Mouse (Mus musculus): ENCODE measurements at regions not wholly inside any gene's neighbourhood (a gene's known extent, or its start where the extent isn't known, plus 50 kb on each side); places are given as distances from the start of the nearest gene placed in this dataset.

- no peaks in the 10 kb centered on the region for H3K36me3 ChIP-seq (ENCODE audit: insufficient read depth, low read length)
- peaks cover 6% of the 10 kb centered on the region; the same call in 1 of the 2 replicates for H3K27me3 ChIP-seq (ENCODE audit: insufficient read depth, low read length)
- no peak overlapping the region for H3K4me3 ChIP-seq (replicated peaks; ENCODE audit: low read length)
- TF ChIP-seq POU5F1 (IDR thresholded peaks at IDR 0.05; ENCODE audit: borderline replicate concordance, low read length) (no peak), NANOG (IDR thresholded peaks at IDR 0.05; ENCODE audit: borderline replicate concordance, low read length) (no peak), CTCF (conservative IDR thresholded peaks at IDR 0.05; ENCODE audit: low read length) (no peak)
- H3K4me1 ChIP-seq (replicated peaks; ENCODE audit: low read depth, low read length): 0 out of 2 replicates have a peak, but pooled peaks cover 5% of the 10 kb centered on the region
- no peaks in the 10 kb centered on the region for H3K9me3 ChIP-seq (ENCODE audit: low read length)
Measured at GRCm38 (mm10) chr5:105976076-105976475, 99.7 kb downstream of the Zfp326 start.

- H3K4me1 ChIP-seq (replicated peaks; ENCODE audit: low read depth, low read length): 0 out of 2 replicates have a peak, but pooled peaks cover 5% of the 10 kb centered on the region
Measured at GRCm38 (mm10) chr5:105975275-105976011, 99.1 kb downstream of the Zfp326 start.

GRCm38 (mm10) chr5:105974576-105975177 is 98.3 kb downstream of the Zfp326 start:
- Histone ChIP-seq H3K9me3 (ENCODE audit: low read length) (no peaks in the 10 kb centered on the region), H3K4me3 (replicated peaks; ENCODE audit: low read length) (no peak overlapping the region), H3K27me3 (ENCODE audit: insufficient read depth, low read length) (peaks cover 6% of the 10 kb centered on the region; the same call in 1 of the 2 replicates), H3K4me1 (replicated peaks; ENCODE audit: low read depth, low read length) (0 out of 2 replicates have a peak, but pooled peaks cover 5% of the 10 kb centered on the region), H3K36me3 (ENCODE audit: insufficient read depth, low read length) (no peaks in the 10 kb centered on the region)
- TF ChIP-seq CTCF (conservative IDR thresholded peaks at IDR 0.05; ENCODE audit: low read length) (no peak), POU5F1 (IDR thresholded peaks at IDR 0.05; ENCODE audit: borderline replicate concordance, low read length) (no peak), NANOG (IDR thresholded peaks at IDR 0.05; ENCODE audit: borderline replicate concordance, low read length) (no peak)

More at GRCm38 (mm10) chr5:105975275-105976011, 99.1 kb downstream of the Zfp326 start:
- H3K36me3 ChIP-seq (ENCODE audit: insufficient read depth, low read length): no peaks in the 10 kb centered on the region
- no peak overlapping the region for H3K4me3 ChIP-seq (replicated peaks; ENCODE audit: low read length)
- peaks cover 6% of the 10 kb centered on the region; the same call in 1 of the 2 replicates for H3K27me3 ChIP-seq (ENCODE audit: insufficient read depth, low read length)
- no peak for TF ChIP-seq POU5F1 (IDR thresholded peaks at IDR 0.05; ENCODE audit: borderline replicate concordance, low read length)
- TF ChIP-seq NANOG (IDR thresholded peaks at IDR 0.05; ENCODE audit: borderline replicate concordance, low read length): no peak
- TF ChIP-seq CTCF (conservative IDR thresholded peaks at IDR 0.05; ENCODE audit: low read length): no peak
- H3K9me3 ChIP-seq (ENCODE audit: low read length): no peaks in the 10 kb centered on the region
